Mouse (Mus musculus): Measurements from ENCODE around the gene Rabggtb.

Gene Rabggtb

DNA sequence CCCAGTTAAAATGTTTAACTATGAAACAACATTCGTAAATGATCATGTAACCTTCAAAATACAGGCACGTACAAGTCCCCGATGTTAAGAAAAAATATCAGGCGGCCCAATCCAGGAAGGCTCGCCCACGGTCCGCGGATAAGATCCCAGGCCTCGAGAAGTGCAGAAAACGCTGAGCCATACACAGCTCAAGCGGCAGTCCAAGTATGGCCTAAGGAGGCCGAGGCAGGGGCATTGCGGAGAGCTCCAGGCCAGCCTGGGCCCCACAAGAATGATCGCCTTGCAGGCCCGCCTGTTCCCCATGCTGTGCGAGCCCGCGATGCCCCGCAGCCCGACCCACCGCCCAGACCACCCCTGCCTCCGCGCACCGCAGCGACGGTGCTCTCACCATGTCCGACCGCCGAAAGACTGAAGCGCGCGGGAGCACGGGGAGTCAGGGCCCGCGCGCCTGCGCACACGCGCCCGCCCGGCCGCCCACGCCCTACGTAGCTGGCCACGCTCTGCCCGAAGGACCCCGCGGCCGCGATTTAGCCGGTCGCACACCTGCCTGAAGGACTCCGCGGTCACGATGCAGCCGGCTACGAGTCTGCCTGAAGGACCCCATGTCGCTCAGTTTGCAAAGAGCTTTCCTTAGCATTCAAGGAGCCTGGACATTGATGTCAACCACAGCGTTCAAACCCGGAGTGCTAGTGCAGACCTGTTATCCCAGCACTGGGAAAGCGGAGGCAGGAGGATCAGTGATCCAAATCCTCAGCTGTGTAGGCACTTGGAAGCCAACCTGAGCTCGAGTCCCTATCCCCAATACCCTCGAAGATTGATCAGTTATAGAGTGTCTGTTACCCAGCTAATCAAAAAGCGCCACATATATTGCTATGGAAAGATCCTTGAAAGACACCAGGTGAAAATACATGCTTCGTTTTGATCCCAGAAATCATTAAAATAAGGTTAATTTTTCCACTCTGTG lies at the start of gene Rabggtb:
Gene Rabggtb, minus strand, starts transcription at position 464 of the 964 bp plus-strand sequence.
- peak; percentile 96 to 97 for DNase-seq

DNA sequence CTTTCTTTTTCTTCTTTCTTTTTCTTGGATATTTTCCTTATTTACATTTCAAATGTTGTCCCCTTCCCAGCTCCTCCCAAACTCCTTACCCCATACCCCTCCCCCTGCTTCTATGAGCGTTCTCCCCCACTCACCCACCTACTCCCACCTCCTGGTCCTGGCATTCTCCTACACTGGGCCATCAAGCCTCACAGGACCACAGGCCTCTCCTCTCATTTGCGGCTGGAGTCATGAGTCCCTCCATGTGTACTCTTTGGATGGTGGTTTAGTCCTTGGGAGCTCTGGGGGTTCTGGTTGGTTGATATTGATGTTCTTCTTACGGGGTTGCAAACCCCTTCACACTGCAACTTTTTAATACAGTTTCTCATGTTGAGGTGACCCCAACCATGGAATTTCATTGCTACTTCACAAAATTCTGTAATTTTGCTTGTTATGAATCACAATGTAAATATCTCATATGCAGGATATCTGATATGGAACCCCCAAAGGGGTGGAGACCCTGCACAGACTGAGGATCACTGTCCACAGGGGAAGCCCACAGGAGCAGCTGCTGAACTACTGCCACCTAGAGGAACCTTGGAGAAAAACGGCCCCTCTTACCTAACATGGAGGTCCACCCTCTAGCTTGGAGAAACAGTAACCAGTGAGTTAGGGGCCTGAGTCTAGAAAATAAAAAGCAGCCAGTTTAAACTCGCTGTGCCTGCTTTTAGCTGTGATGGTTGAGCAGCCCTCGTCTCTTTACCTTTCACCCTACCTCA lies 49.0 kb upstream of the Rabggtb start:
- DNase-seq: peak in 1 of 2 experiments; percentile 11

DNA sequence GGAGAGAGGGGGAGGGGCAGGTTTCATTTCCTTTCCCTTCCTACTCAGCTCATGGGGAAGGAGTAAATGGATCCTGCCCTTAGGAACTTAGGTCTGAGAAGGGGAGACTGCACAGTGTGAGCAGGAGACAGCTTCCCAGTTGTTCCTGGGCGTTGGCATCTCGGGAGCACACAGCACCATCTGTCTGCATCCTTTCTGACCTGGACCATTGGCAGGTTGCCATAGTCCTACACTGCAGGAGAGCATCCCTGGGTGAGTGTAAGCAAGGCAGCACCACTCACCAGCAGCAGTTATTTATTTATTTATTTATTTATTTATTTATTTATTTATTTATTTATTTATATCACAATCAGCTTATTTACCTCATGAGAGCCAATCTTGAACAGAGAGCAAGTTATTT lies 48.1 kb upstream of the Rabggtb start:
- DNase-seq: no peak

DNA sequence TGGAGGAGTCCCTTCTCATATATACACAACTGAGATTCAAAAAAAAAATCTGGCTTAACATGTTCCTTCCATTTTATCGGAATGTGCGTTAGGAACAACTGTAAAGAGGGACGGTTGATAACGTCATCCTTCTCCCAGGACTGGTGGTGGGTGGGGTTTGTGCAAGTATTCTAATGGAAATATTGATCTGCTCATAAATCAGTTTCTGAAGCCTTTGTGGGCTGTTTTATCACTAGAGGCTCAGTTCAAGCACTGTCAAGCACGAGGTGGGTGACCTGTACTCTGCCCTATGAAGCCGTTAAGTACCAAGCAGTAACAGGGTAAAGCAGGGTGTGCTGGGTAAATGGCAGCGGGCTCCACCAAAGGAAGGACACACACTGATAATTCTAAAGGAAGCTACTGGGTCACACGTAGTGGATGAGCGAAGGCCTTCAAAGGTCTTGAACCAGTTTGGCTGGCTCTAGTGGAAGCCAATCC lies 47.0 kb upstream of the Rabggtb start:
- DNase-seq: no peak

DNA sequence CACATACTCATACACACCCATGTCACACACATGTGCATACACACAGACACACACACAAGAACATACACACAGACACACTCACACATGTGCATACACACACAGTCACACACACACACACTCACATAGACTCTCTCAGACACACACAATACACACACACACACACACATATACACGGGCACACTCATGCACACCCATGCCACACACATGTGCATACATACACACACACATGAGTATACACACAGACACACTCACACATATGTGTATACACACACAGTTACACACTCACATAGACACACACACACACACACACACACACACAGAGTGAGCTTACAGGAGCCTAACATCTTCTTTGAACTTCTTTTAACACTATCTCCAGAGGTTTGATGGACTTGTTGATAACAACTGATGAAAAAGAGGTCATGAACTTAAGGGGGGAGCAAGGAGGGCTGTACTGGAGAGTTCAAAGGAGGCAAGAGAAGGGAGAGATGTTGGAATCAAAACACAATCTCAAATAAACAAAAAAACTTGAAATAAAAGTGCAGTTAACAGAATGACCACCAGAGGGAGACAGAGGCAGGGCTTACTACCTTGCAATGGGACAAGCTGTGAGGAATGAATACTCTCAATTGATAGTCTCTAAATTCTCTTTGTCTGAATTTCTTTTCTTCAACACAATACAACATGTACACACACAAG lies 46.4 kb upstream of the Rabggtb start:
- DNase-seq: peak; percentile 31 to 44

DNA sequence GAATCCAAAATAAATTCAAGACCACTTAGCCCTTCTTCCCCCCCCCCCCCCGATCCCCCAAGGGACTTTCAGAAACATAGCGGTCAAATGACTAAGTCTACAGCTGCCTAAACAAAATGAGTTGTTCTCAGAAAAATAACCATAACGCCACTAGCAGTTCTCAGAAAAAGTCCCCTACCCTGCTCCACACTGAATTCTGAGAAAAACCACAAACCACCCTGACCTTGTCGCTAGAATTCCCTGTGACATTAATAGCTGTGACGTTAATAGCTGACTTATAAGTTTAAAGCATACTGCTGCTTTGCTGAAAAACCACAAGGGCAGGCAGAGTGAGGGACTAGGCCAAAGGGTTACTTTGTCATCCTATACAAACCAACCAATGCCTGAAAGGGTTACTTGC lies 45.1 kb upstream of the Rabggtb start:
- no peak for DNase-seq

DNA sequence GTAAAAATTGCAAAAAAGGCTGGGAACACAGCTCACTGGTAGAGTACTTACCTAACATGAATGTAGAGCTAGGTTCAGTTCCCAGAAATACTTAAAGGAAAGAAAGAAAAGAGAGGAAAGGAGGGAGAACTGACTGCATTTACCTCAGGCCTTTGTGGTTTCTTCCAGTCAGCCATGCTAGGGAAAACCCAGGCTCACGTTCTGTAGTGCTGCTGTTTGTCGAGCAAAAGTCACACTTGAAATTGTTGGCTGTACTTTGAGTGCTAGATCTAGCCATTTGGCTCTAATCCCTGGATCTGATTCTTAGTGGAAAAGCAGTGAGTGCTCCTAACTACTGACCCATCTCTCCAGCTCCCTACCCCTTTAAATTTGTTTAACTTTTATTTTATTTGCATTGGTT lies 35.4 kb upstream of the Rabggtb start:
- DNase-seq: no peak

DNA sequence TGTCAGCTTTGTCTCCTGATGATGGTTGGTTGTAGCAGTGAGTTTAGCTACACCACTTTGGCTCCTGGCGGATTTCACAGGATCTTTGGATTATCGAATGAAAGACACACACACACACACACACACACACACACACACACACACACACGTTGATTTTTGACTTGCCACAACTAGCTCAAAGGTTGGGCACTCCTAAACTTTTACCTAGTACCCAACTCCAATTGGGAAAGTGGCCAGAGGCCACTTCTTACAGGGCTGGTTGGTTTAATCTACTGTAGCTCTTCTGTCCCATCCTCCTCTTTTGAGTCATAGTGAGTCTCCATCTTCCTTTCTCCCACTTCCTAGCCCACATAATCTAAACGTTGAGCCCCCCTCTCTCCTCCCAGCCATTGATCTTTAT lies 34.5 kb upstream of the Rabggtb start:
- no peak for DNase-seq

DNA sequence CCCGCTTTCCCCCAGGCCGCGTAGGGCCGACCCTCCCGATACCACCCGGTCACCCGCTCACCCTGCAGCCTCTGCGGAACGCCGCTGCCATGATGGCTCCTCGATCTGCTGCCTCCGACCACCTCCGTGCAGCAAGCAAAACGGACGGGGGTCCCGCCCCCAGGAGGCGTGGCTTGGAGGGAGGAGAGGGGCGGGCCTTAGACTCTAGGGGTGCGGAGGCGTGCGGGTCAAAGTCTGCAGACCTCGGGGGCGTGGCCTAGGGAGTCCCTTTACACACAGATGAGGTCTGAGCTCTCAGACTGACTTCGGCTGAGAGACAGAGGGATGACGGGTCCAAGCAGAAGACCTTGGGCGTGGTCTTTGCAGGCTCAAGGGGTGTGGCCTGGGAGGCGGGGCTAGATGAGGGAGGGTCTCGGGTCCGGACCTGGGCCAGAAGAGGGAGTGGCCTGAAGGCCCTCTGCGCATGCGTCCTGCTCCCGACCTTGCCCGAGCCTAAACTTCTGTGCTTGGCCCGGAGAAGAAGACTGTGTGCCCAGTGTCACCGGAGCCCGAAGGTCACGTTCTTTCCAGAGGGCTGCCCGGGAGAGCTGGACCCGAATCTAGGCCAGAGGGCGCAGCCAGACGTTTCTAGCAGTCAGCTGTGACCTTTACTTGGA lies 31.7 kb upstream of the Rabggtb start, which contains the start of gene Acadm:
Gene Acadm, minus strand, starts transcription at position 298 of the 656 bp plus-strand sequence.
- DNase-seq: peak; percentile 98 to 99

DNA sequence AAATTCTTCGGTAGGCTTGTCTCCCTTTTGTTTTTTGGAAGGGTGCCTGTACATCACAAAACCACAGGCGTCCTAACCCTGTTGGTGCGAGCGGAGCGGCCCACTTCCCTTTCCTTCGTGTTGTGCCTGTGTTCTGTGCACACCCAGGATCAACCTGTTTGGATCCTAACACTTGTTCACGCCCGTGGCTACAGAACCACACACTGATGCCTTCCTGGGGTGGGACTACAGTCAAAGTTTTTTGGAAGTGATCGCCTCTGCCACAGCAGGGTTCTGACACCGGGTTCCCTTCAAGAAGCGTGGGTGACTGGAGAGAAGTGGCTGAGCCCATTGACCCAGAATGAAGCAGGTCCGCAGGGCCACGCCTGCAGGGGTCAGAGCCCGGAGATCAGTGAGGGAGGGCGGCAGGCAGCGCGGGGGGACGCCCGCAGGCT lies 31.1 kb upstream of the Rabggtb start:
- DNase-seq: no peak

DNA sequence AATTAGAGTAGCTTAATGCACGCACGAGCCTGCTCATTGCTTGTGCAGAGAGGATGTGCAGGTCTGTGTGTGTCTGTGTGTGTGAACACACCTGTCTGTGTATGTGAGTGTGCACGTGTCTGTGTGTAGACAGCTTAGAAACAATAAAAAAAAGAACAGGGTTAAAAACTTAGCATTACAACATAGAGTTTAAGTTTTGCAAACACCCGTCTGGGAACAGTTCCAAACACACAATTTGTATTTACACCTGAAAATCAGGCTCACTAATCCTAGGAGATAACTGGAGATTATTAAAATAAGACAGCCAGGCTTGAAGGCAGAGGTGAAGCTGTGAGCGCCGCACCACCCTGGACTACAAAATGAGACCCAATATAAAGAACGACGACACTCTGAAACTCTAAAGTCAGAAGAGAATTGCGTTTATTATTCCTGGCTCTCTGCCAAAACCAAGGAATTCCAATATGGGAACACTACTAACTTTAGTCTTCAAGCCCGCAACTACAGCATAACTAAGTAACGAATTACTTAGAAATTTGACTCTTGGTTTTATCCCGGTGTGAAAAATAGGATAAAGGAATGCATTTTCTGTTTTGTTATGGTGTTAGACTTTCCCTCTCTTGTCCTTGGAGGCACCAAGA lies 30.3 kb upstream of the Rabggtb start:
- DNase-seq: no peak

DNA sequence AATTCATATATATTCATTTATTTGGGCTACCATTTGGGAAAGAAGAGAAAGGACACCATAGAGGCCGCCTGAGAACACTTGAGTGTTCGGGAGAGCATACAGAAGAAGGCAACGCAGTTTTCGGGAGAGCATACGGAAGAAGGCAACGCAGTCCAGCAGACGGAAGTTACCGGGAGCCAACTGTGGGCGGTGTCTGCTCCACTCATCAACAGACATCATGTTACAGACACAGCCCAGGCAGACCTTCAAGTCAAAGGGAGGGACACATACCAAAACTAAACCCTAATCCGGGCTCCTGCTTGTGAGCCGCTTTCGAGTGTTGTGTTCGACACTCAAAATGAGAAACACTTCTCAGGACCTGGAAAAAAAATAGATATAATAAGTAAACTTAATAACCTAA lies 28.8 kb upstream of the Rabggtb start:
- no peak for DNase-seq

DNA sequence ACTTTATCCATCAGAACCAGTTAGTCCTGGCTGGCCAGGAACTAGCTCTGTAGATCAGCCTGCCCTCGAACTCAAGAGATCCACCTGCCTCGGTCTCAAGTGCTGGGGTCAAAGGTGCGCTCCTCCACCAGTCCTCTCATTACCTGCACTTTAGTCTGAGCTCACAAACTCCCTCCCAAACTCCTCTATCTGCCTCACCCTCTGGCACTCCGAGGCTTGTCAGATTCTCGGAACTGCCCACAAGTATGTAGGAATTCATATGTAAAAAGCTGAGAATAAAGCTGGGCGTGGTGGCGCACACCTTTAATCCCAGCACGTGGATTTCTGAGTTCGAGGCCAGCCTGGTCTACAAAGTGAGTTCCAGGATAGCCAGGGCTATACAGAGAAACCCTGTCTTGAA lies 27.7 kb upstream of the Rabggtb start:
- no peak for DNase-seq

DNA sequence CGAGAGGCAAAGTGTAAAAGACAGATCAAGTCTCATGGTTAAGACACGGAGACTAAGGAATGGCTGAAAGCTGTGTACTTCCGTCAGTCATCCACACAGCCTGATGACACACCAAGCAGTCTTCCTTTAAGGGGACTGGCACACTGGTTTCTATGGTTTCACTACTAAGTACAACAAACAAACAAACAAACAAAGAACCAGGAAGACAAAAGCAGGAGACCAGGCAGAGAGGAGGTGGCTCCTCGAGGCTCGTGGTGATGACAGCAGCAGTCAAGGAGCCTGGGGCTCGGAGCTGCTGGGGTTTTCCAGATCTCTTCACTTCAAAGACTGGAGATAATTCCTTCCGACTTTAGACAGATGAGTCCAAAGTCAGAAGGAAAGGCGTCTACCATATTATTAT lies 27.2 kb upstream of the Rabggtb start:
- DNase-seq: no peak

DNA sequence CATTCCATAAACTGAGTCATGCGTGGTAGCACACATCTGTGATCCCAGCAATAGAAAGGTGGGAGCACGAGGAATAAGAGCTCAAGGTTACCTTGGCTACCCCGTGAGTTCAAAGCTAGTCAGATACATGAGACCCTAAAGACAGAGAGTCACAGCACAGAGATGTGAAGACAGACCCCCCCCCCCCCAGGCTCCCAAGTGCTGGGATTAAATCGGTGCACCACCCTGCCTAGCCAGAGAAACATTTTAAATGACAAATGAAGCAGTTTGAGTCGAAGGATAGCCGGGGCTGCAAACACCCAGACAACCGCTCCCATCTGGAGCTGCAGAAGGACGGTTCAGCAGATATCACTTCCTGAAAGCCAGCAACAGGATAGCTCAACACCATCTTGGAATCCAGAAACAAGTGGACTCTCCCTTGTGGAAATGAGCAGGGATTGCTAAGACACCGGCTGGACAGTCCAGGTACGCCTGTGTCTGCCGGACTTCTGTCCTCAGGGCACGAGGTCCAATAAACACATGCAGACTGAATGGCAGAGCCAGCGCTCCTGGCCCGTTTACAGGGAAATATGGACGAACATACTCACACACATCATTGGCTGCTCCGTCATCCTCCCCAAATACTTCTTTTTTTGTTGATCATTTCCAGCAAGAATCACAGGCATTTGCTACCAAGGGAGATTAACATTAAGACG lies 24.5 kb upstream of the Rabggtb start:
- no peak for DNase-seq

DNA sequence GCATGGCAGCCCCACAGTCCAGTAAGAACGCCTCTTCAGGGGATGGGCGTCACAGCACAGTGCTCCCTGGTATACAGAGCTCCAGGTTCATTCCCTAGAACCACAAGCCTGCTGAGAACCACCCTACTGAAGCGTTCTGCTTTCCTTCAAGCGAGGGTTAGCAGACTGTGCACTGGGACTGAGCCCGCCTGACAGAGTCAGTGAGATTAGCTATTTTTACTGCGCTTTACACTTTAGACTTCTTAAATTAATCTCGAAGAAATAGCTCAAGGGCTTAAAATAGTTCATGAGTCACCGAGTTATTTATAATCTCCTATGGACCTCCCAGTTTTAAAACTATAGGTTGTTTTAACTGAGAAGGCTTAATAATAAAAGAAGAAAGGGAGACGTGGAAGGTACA lies 23.1 kb upstream of the Rabggtb start:
- no peak for DNase-seq

DNA sequence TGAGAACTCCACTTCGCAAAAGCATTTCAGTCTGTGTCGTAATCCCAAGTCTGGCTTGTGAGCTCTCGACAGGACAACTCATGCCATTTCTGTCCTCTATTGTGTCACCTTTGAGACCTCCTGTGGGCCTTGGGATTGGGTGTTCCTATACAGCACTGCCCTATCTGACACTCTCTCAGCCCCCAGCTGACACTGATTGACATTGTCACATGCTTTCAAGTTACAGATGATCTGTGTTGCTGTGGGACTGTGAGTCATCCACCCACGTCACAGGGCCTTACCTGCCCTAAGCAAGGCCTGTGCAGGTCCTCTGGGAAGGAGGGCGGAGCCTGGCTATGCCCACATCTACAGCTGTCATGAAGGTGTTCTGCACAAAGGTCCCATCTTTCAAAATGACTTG lies 19.7 kb upstream of the Rabggtb start:
- DNase-seq: no peak

DNA sequence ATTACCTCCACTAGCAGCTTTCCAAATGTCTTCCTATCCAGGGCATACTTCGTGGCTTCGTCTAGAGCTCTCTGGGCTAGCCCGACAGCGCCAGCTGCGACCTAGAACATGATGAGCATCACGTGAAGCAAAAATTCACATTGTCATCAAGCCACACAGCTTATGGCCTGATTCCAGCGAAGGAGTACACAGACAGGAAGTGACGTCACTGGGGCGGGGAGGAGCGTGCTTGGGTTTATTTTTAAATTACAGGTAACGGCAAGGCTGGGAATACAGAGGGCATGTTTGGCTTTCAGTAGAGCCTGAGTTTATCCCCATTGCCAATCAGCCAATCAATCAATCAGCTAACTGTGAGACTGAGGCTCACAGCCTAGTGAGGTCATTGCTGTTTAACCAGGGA lies 16.7 kb upstream of the Rabggtb start:
- no peak for DNase-seq

DNA sequence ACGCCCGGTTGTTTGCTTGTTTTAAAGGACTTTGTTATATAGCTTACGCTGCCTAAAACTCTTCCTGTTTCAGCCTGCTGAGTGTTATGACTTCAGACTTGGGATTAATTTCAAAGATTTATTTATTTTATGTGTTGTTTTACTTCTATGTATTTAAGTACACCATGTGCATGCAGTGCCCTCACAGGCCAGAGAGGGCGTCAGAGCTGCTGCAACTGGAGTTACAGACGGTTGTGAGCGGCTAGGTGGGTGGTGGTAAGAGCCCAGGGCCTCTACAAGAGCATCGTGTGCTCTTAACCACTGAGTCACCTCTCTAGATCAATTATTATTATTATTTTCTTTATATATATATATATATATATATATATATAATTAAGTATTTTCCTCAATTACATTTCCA lies 13.5 kb upstream of the Rabggtb start:
- DNase-seq: no peak

DNA sequence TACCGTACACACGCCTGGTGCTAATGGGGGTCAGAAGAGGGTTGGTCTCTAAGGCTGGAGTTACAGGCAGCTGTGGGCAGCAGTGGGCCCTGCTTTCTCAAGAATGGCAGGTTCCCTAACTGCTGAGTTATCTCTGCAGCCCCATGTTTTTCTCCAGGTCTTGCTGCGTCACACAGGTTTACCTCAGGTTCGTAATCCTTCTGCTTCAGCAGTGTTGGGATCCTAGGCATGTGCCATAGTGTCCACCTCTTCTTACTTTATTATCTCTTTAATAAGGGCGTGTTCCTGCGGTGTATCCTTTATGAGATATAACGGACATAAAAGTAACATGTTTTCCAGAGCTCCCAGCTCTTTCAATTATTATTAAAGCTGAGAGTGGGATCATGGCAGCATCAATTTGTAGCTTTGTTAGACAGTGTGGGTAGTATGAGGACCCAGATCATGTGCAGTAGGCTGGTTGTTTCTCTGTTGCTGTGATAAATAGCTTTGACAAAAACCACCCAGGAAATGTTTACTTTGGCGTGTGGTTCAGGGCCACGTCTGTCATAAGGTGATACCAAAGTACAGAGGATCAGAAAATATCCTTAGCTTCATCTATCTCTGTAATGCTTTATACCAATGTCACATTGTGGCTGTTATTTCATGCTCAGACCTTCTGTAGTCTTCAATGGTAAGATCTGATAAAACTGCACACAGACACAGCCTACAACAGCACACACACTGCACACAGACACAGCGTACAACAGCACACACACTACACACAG lies 8.5 kb upstream of the Rabggtb start:
- DNase-seq: no peak

DNA sequence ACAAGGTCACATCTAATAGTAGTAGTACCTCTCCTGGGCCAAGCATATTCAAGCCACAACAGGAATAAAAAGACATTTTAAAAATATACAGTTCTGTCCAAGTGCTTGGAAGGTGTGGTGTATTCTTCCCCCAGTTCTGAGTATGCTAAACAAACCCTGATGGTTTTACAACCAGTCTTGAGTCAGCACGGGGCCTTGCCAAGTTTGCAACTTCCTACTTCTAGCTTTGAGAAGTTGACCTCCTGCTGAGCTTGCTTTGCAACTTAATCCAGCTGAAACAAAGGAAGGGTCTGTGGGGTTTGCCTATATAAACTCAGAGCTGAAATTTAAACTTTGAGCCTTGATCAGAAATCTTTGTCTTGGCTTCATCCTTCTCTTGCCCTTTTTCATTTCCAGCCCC lies 4.4 kb upstream of the Rabggtb start:
- DNase-seq: no peak

Data from B cell, adult 2 months (primary cell).